Mouse (Mus musculus) 3T3-L1 (cell line): ENCODE measurements around the gene Ccdc66.

Experiments used
- DNase-seq: peaks from one replicate; pipeline ENCODE4 v3.0.0-alpha.2; 2015; ENCODE audit warnings: low read depth, low spot score

Gene Ccdc66

DNA sequence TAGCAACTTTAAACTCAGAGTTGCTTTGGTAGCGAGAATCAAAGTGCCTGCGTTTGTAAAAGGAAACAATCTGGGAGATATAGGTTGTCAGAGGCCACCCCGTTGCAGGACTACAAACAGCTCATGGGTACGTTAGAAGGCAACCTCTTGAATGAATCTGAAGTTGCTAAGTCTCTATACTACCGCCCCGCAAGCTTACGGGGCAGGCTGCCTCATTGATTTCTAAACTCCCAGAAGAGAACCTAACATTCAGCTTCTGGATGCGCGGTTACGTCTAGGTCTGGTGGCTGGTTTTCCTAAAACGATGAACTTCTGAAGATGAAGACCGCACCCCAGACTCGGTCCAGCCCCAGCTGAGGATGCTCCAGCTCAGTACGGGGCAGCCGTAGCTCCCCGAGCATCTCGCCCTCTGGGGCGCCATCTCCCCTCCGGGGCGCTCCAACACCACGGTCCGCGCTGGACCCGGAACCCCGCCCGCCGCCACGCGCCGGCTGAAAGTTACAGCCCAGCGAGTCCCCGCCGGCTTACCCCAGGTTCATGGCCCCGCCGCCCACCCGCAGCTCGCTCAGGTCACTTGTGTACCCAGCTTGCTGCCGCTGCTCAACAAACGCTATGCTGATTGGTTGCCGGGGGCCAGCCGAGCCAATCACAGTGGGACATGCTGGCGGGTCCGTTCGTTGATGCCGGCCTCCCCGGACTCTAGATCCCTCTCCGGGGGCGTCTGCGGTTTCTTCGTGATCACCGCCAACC, at the start of gene Ccdc66:
Ccdc66 (minus strand) TSS at position 567 of the 750 bp plus-strand sequence.
- peak; percentile 93 for DNase-seq

DNA sequence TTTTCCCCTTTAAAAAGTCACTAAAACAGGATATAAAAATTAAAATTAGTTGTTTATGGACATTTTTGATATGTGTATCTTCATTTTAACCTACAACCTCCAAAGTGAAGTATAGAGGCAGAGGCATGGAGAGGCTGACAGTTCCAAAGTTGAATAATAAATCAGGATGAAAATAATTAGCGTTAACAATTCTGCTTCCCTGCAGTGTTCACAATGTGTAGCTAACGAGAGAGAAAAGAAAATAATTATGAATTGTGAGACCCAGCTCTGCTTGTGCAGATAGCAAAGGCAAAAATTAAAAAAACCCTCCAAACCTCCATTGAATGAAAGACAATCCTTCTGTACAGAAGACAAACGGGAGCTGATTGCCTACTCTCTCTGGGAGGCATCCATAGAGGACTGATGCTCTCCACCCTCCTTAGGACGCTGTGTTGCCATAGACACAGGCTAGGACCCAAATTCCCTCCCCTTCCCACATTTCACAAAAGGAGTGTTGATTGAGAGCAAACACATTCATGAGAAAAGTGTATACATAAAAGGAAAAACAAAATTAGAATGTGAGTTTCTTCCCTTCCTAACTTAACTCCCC, 35.7 kb upstream of the Ccdc66 start:
- no peak for DNase-seq

DNA sequence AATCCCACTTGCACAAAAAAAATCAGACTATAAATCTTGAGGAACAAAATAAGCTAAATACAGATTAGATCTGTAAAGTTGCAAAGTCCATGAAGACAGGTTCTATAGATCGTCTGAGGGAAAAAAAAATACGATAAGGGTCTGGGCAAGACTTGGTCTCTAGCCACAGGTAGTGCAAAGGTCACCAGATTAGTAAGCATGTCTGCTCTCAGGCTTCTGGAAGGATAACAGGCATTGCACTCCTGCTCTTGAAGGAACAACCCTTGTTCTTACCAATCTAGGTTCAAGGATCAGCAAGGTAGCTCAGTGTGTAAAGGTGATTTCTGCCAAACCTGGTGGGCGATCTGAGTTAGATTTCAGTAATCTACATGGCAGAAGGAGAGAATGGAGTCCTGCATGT, 28.2 kb upstream of the Ccdc66 start:
- no peak for DNase-seq

DNA sequence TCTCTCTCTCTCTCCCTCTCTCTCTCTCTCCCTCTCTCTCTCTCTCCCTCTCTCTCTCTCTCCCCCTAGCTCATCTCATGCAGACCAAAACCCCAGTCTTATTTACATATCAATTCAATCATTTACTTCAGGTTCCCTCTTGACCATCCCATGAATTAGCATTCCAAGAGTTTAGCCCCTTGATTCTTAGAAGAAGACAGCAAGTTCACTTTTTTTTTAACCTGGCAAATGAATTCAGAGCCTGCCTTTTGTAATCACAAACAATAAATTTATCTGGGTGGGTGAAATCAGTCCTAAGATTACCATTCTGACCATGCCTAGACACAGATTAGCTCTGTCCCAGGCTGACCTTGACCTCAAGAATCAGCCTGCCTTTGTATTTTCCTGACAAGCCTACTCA, 16.3 kb upstream of the Ccdc66 start:
- no peak for DNase-seq

DNA sequence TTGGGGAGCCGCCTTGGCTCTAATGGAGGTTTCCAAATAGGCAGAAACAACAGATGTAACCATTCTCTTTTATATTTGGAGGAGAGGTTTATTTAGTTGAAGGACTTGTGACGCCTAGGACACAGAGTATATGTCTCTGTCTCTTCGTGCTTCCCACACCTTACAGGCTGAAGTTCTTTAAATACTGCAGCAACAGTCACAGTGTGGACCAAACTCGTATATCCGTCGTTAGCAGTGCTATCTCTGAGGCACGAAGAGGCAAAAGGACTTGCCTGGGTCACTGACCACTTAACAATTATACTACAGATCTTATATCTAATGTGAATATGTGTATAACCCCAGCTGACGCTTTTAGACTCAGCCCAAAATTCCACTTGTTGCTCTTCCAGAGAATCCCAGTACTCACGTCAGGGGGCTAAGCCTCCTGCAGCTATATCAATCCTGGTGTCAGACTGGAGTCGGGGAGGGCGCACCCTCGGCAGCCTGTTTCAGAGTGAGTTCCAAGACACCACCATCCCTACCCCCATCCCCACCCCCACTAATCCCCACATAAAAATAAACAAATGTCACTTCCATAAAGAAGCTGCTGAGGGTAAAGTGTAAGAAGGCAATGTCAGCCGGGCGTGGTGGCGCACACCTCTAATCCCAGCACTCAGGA, 513 bp upstream of the Ccdc66 start:
- DNase-seq, result no peak

DNA sequence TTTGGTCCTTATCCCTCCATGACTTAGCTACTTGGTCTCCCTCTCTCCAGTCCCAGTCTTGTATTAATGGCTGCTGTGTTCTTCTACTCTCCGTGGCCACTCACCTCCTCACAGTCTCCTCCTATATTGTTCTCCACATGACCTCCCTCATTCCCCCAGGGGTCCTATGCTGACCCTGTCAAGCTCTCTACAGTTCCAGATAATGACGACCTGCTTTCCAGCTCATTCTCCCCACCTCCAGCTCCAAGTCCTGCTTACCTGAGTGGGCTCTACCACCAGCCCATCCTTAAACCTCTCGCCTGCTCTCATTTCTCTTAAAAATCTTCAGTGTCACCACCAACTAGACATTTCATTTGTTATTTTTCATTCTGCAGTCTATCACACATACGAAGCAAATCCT, 7.2 kb downstream of the Ccdc66 start:
- no peak for DNase-seq

DNA sequence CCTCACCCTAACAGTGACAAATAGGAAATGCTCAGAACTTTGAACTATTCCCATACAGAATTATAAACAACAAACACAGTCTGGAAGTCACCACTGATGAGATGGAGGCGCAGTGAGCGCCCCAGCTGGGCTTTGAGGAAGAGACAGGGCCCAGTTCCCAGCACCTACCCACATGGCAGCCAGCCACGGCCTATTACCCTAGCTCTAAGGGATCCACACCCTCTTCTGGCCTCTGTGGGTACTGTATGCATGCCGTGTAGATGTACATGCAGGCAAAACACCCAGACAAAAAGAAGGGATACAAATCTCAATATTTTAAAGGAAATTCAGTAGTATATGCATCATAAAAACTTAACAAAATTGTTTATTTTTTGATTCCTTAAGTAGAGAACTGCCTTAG, 14.7 kb downstream of the Ccdc66 start:
- DNase-seq, result peak; percentile 36

DNA sequence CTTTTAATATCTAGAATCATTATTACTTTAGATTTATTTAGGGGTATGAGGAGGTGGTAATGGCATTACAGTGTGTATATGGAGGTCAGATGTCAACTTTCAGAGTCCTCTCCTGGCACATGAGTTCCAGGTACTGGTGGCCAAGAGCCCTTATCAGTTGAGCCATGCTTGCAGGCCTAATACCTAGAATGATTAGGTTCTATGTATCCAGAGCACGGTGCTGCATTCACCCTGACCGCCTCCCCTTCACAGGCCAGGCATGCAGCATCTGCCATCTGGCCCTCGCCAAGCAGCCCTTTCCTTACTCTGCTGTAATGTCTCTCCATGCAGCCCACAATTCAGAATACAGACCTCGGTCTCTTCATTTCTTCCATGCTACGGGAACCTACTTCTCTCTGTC, 16.9 kb downstream of the Ccdc66 start:
- DNase-seq, result no peak

DNA sequence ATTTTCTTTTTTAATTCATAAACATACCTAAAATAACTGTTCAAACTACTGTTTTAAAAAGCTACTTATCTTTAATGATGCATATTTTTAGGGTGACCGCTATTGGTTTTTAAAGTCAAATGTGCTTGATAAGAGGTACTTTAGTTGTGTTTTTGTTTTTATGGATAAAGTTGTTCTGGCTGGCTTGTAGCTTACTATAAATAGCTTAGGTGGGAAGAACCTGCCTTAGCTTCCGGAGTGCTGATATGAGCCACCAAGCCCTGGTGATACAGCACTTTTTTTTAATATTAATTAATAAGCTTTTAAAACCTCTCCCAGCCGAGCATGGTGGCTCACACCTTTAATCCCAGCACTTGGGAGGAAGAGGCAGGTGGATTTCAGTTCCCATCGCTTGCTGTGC, 61.3 kb downstream of the Ccdc66 start:
- DNase-seq, result no peak

DNA sequence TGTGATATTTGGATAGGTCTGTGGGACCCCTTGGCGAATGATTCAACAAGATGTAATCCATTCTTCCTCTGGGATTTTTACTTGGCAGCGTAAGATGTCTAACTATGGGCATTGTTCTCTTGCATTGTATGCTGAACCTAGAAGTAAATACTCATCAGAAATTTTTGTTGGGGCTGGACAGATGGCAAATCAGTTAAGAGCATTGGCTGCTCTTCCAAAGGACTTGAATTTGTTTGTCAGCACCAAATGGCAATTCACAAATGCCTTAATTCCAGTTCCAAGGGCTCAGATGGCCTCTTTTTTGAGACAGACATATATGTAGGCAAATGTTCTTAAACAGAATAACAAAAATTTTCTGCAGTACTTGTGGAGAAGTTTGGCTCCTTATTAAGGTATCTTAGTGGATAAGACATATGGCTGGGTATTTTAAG, 63.4 kb downstream of the Ccdc66 start:
- DNase-seq, result no peak

DNA sequence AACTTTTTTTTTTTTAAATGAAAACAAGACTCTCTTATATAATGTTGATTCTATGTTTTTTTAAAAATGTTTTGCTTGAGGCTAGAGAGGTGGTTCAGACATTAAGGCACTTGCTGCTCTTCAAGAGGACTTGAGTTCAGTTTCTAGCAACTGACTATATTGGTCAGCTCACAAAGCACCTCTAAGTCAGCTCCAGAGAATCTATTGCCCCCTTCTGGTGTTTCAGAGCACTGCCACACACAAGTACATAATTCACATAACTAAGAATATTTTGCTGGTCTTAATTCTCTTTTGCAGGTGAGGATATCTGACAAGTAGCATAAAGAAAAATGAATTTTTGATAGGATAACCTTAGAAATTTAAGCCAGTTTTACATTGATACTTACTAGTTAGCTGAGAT, 67.3 kb downstream of the Ccdc66 start:
- DNase-seq, result peak; percentile 60

DNA sequence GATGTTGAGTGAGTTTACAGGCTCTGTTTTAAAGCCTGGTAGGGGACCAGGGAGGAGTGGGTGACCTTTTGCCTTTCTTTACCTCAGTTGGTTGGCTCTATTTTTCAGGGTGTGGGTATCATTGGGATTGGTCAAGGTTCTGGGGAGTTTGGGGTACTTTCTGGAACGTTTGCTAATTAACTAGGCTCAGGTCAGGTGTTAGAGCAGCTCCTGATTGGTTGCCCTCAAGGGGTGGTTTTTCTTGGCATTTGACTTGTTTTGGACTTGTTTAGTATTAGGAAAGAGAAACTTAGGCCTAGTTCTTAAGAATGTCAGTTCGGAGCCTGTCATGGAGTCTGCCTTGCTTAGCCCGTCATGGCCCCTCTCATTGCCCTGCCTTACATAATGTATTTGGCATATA, 71.4 kb downstream of the Ccdc66 start:
- no peak for DNase-seq

DNA sequence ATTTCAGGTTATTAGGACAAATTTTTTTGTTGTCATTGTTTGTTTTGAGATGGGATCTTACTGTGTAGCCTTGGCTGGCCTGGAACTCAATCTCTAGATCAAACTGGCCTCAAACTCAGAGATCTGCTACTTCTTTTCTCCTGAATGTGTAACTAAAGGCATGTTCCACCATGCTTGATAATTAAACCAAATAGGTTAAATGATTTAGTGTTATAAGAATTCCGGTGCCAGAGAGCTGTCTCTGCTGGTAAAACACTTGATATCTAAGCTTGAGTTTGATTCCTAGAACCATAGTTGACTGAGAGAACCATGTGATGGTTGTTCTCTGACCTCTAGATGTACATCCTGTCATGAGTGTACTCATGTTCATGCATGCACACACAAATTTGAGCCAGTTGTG, 72.1 kb downstream of the Ccdc66 start:
- DNase-seq, result no peak

DNA sequence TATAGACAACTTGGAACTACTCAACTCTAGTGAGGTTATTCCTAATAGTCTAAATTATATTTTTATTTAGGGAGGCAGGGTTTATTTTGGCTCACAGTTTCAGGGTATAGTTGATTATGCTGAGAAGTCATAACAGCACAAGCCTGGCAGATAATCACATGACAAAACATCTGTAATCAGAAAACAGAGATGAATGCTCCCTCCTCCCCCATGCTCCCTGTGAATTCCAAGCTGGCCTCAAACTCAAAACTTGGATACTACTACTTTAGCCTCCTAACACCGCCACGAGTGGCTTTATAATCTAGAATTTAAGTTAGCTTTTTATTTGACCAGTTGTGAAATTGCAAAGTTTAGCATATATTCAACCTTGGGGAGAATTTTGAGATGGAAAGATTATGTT, 76.2 kb downstream of the Ccdc66 start:
- no peak for DNase-seq
